Mouse (Mus musculus) forebrain, embryonic 11.5 days (tissue): Measurements from ENCODE around the gene Utp11. TPM values are rescaled to one million over a fixed set of nuclear protein-coding genes. Genes with fewer than 3 reads are reported as not detected.

Source experiments
- ATAC-seq: fragments of 200-750 bp; cut with Nextera tagmentation; replicated peaks from 2 replicates; pipeline ENCODE4 v1.8.0; 2017; ENCODE audit warnings: moderate TSS enrichment; ENCODE audit not compliant: low FRiP score
- DNase-seq: peaks from one replicate; pipeline ENCODE4 v3.0.0-alpha.2; 2017; ENCODE audit warnings: low spot score
- H3K27ac ChIP-seq: fragments of 300-500 bp; sonication (generic); 2 replicates; pipeline ENCODE4 v1.5.1; 2014; ENCODE audit warnings: low read depth, low read length
- H3K27me3 ChIP-seq: fragments of 300-500 bp; sonication (generic); 2 replicates; pipeline ENCODE4 v1.6.1; 2014; ENCODE audit warnings: mild to moderate bottlenecking, low read length, mixed read lengths; ENCODE audit not compliant: control insufficient read depth, insufficient read depth
- H3K36me3 ChIP-seq: fragments of 300-500 bp; sonication (generic); 2 replicates; pipeline ENCODE4 v1.6.1; 2014; ENCODE audit warnings: mild to moderate bottlenecking, low read length, moderate library complexity, mixed read lengths; ENCODE audit not compliant: control insufficient read depth, insufficient read depth
- H3K4me1 ChIP-seq: fragments of 300-500 bp; sonication (generic); replicated peaks from 2 replicates; pipeline ENCODE4 v1.6.1; 2014; ENCODE audit warnings: low read length, mixed read lengths; ENCODE audit not compliant: control insufficient read depth, insufficient read depth
- H3K4me2 ChIP-seq: fragments of 300-500 bp; sonication (generic); 2 replicates; pipeline ENCODE4 v1.6.1; 2014; ENCODE audit warnings: low read depth, mild to moderate bottlenecking, low read length, moderate library complexity, mixed read lengths; ENCODE audit not compliant: severe bottlenecking
- H3K4me3 ChIP-seq: fragments of 300-500 bp; sonication (generic); 2 replicates; pipeline ENCODE4 v1.5.1; 2014; ENCODE audit warnings: low read depth, low read length
- H3K9ac ChIP-seq: fragments of 300-500 bp; sonication (generic); 2 replicates; pipeline ENCODE4 v1.6.1; 2014; ENCODE audit warnings: low read length
- H3K9me3 ChIP-seq: fragments of 300-500 bp; sonication (generic); 2 replicates; pipeline ENCODE4 v1.6.1; 2016; ENCODE audit warnings: low read length, mixed read lengths; ENCODE audit not compliant: control insufficient read depth
- WGBS: fragments of 180-500 bp; shearing (Covaris S2); extraction: QIAGEN DNeasy Blood & Tissue Kit; methylation state at CpG from one replicate; pipeline ENCODE4 v1.1.7; 2014; 5-methylcytosine and 5-hydroxymethylcytosine counted together
- polyA plus RNA-seq: library from polyadenylated mRNA; unstranded; fragments of >200 nt; fragmentation: Nextera tagmentation; extraction: Ambion mirVana; gene quantifications from 2 replicates; pipeline ENCODE4 v1.2.1, GENCODE M21; 2014

Gene Utp11
- polyA plus RNA-seq = 55.3 and 63.2 TPM in 2 replicates

GRCm38 (mm10) chr4:124693135-124693894 lies at the start of gene Utp11:
Gene Utp11 (minus strand): TSS chr4:124693600.
- Histone ChIP-seq H3K9me3 (no peaks in the 10 kb centered on the region), H3K4me2 (peak within 1 kb of the TSS; percentile 72), H3K27me3 (0 out of 2 replicates have a peak, but pooled peaks cover 2% of the 10 kb centered on the region), H3K36me3 (no peaks in the 10 kb centered on the region), H3K9ac (peak within 1 kb of the TSS; percentile 81), H3K27ac (no peak within 1 kb of the TSS), H3K4me1 (peaks cover 4% of the 10 kb centered on the region; the same call in 1 of the 2 replicates), H3K4me3 (peak within 1 kb of the TSS; percentile 91)
- DNase-seq = peak; percentile 88
- under 1% methylated on average over 43 of the region's 43 CpGs for WGBS
- ATAC-seq = peak; percentile 96

DNA sequence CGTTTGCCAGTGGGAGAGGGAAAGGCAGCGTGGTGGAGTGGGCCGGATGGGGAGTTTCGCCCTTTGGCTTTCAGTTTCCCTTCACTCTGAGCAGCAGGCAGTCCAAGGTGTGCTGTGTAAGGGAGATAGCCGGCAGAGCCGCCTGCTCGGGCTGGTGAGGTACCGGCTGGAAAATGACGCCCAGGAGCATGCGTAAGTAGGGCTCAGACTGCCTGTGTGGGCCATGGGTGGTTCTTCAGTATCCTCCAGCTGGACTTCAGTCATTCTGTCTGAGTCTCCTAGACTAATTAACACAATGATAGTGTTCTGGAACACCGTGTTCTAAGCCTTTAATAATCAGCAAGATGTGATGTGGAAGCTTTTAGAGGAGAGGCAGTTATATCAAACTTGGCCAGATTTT lies 49.4 kb upstream of the Utp11 start:
- WGBS = 85% methylated on average over 11 of the region's 11 CpGs
- Histone ChIP-seq H3K9ac (no peak overlapping the region; the same call in 1 of the 2 replicates), H3K27ac (no peak overlapping the region), H3K36me3 (no peaks in the 10 kb centered on the region), H3K9me3 (no peaks in the 10 kb centered on the region), H3K4me2 (no peak overlapping the region), H3K4me1 (peaks cover 5% of the 10 kb centered on the region; the same call in 1 of the 2 replicates), H3K4me3 (no peak overlapping the region), H3K27me3 (no peaks in the 10 kb centered on the region)
- DNase-seq (no peak), ATAC-seq (no peak)

DNA sequence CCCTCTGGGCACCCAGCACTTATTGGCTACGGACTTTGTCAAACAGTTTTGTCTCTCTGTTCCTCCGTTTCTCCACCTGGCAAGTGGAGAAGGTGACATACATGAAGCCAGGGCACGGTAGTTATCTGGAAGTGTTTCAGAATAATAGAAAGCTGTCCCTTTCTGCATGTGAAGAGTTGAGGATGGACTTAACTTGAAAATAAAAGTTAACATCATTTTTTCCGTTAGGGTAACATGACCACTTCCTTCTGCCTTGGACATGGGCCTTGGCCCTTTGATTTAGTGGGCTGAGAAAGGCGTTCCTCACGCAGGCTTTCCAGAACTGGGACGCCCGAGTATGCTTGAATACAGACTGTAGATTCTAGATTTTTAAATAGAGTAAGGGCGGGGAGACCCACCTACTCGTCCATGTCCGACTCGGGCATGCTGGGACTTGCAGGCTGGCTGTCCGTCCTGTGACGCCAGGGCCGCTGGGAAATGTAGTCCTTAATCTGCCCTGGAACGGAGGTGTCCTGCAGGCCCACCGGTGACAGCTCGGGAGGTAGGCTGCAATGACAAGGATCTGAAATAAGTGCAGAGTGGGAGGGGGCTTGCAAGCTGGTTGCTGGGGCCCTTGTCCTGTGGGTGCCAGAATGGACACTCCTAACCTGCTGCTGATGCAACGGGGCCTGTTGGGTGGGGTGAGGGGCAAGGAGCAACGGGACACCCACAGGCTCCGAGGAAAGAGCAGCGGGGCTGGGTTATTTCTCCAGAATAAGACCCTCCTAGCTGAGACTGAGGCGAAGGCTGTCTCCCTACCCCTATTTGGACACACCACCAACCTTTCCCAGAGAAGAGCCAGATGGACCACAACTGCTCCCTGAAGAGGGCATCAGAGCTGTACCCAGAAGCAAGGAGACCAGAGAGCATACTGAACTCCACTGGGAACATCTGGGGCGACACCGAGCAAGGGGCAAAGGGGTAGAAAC lies 48.3 kb upstream of the Utp11 start, which contains the start of gene Inpp5b:
Inpp5b (plus strand) TSS at position 475 of the 968 bp plus-strand sequence.
- no peak within 1 kb of the TSS for H3K27ac ChIP-seq
- ATAC-seq (peak; percentile 90), DNase-seq (peak; percentile 85)
- H3K4me1 ChIP-seq = peaks cover 5% of the 10 kb centered on the region; the same call in 1 of the 2 replicates
- peak within 1 kb of the TSS; percentile 49 for H3K9ac ChIP-seq
- no peaks in the 10 kb centered on the region for H3K9me3 ChIP-seq
- WGBS = 20% methylated on average over 25 of the region's 25 CpGs
- no peaks in the 10 kb centered on the region for H3K27me3 ChIP-seq
- no peaks in the 10 kb centered on the region for H3K36me3 ChIP-seq
- peak within 1 kb of the TSS; percentile 61 for H3K4me2 ChIP-seq
- H3K4me3 ChIP-seq = peak within 1 kb of the TSS; percentile 40

- WGBS = 68% methylated on average over 1 of the region's 1 CpGs
- Histone ChIP-seq H3K27ac (no peak overlapping the region), H3K36me3 (no peaks in the 10 kb centered on the region), H3K4me3 (no peak overlapping the region), H3K9ac (no peak overlapping the region), H3K27me3 (no peaks in the 10 kb centered on the region), H3K9me3 (no peaks in the 10 kb centered on the region), H3K4me1 (peaks cover 5% of the 10 kb centered on the region; the same call in 1 of the 2 replicates), H3K4me2 (no peak overlapping the region)
- no peak for ATAC-seq
- no peak for DNase-seq
Observed at GRCm38 (mm10) chr4:124738783-124739182, 45.4 kb upstream of the Utp11 start.

DNA sequence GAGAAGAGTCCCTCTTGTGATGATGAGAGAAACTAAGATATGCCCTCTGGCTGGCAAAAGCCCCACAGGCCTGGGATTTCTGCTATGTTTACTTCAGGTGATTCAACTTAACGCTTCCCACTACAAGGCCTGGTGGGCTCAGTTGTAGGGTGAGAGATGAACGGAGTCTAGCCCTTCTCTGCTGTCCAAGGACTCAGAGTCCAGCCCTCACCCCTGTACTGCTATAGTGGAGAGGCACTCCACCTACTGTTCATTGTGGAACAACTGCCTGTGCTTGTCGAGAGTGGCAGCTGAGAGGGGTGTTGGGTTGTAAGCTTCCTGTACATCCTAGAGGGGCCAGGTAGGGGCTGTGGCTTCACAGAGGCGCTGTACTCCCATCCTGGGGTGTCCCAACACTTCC lies 44.6 kb upstream of the Utp11 start:
- Histone ChIP-seq H3K4me1 (peaks cover 5% of the 10 kb centered on the region; the same call in 1 of the 2 replicates), H3K9ac (no peak overlapping the region), H3K27ac (no peak overlapping the region), H3K4me2 (no peak overlapping the region), H3K36me3 (no peaks in the 10 kb centered on the region), H3K4me3 (no peak overlapping the region), H3K9me3 (no peaks in the 10 kb centered on the region), H3K27me3 (no peaks in the 10 kb centered on the region)
- 52% methylated on average over 4 of the region's 4 CpGs for WGBS
- no peak for ATAC-seq
- DNase-seq = no peak

GRCm38 (mm10) chr4:124737486-124737885 lies 44.1 kb upstream of the Utp11 start:
- Histone ChIP-seq H3K9ac (no peak overlapping the region), H3K4me3 (no peak overlapping the region), H3K27me3 (no peaks in the 10 kb centered on the region), H3K36me3 (no peaks in the 10 kb centered on the region), H3K4me1 (peaks cover 5% of the 10 kb centered on the region; the same call in 1 of the 2 replicates), H3K4me2 (no peak overlapping the region), H3K27ac (no peak overlapping the region), H3K9me3 (no peaks in the 10 kb centered on the region)
- ATAC-seq = no peak
- no peak for DNase-seq
- WGBS = 82% methylated on average over 5 of the region's 5 CpGs

- H3K9ac ChIP-seq = no peak overlapping the region
- peaks cover 2% of the 10 kb centered on the region; the same call in 1 of the 2 replicates for H3K4me1 ChIP-seq
- H3K36me3 ChIP-seq = no peaks in the 10 kb centered on the region
- H3K4me2 ChIP-seq = no peak overlapping the region
- no peak for ATAC-seq
- no peaks in the 10 kb centered on the region for H3K9me3 ChIP-seq
- 66% methylated on average over 2 of the region's 2 CpGs for WGBS
- H3K4me3 ChIP-seq = no peak overlapping the region
- no peak overlapping the region for H3K27ac ChIP-seq
- no peaks in the 10 kb centered on the region for H3K27me3 ChIP-seq
- no peak for DNase-seq
Observed at GRCm38 (mm10) chr4:124736952-124737351, 43.6 kb upstream of the Utp11 start.

DNA sequence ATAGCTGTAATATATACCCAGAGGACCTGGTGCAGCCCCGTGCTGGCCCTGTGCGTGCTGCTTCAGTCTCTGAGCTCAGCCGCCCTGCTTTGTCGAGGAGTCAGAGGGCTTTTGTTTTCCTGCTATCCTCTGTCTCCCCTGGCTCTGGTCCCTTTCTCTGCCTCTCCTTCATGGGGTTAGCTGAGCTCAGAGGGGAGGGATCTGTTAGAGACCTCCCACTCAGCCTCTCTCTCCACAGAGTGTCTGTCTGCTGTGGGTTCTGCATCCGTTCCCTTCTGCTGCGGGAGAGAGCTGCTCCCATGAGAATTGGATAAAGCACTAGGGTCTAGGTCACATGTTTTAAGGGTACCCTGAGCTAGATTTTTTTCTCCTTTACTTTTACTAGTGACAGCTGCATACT lies 32.7 kb upstream of the Utp11 start:
- H3K27me3 ChIP-seq = no peaks in the 10 kb centered on the region
- WGBS = 86% methylated on average over 6 of the region's 6 CpGs
- no peak overlapping the region for H3K9ac ChIP-seq
- no peaks in the 10 kb centered on the region for H3K9me3 ChIP-seq
- DNase-seq = no peak
- peaks cover 30% of the 10 kb centered on the region for H3K36me3 ChIP-seq
- H3K27ac ChIP-seq = no peak overlapping the region
- no peak for ATAC-seq
- no peaks in the 10 kb centered on the region for H3K4me1 ChIP-seq
- no peak overlapping the region for H3K4me2 ChIP-seq
- H3K4me3 ChIP-seq = no peak overlapping the region
